Mouse (Mus musculus) lung, embryonic 16.5 days (tissue): ENCODE data around the gene Elavl2. TPM values are rescaled to one million over a fixed set of nuclear protein-coding genes. Genes with fewer than 3 reads are reported as not detected.
A peak's percentile ranks its signal among the peaks of the same experiment; 100 is the strongest.

Experiments used
- ATAC-seq: fragments of 200-750 bp; cut with Nextera tagmentation; 2 replicates; pipeline ENCODE4 v1.8.0; 2017; ENCODE audit warnings: low read depth, mild to moderate bottlenecking, moderate library complexity
- H3K27ac ChIP-seq: fragments of 300-500 bp; sonication (generic); 2 replicates; pipeline ENCODE4 v1.5.1; 2014; ENCODE audit warnings: mild to moderate bottlenecking, control low read depth, low read length
- H3K27me3 ChIP-seq: fragments of 300-500 bp; sonication (generic); 2 replicates; pipeline ENCODE4 v1.6.1; 2014; ENCODE audit warnings: low read depth, low read length, mixed read lengths; ENCODE audit not compliant: control insufficient read depth, insufficient read depth
- H3K36me3 ChIP-seq: fragments of 300-500 bp; sonication (generic); 2 replicates; pipeline ENCODE4 v1.6.1; 2014; ENCODE audit warnings: low read length; ENCODE audit not compliant: control insufficient read depth, insufficient read depth
- H3K4me1 ChIP-seq: fragments of 300-500 bp; sonication (generic); replicated peaks from 2 replicates; pipeline ENCODE4 v1.6.1; 2014; ENCODE audit warnings: low read length, mixed read lengths; ENCODE audit not compliant: control insufficient read depth, insufficient read depth
- H3K4me2 ChIP-seq: fragments of 300-500 bp; sonication (generic); 2 replicates; pipeline ENCODE4 v1.6.1; 2014; ENCODE audit warnings: low read depth, low read length, control low read depth
- H3K4me3 ChIP-seq: fragments of 300-500 bp; sonication (generic); 2 replicates; pipeline ENCODE4 v1.5.1; 2014; ENCODE audit warnings: mild to moderate bottlenecking, low read length, control low read depth
- H3K9ac ChIP-seq: fragments of 300-500 bp; sonication (generic); 2 replicates; pipeline ENCODE4 v1.6.1; 2014; ENCODE audit warnings: low read length, control low read depth
- H3K9me3 ChIP-seq: fragments of 300-500 bp; sonication (generic); 2 replicates; pipeline ENCODE4 v1.6.1; 2016; ENCODE audit warnings: low read length; ENCODE audit not compliant: control insufficient read depth
- WGBS: fragments of 180-500 bp; shearing (Covaris S2); extraction: QIAGEN DNeasy Blood & Tissue Kit; methylation state at CpG from one replicate; pipeline ENCODE4 v1.1.7; 2014; 5-methylcytosine and 5-hydroxymethylcytosine counted together
- polyA plus RNA-seq: library from polyadenylated mRNA; unstranded; fragments of >200 nt; fragmentation: Nextera tagmentation; extraction: Ambion mirVana; gene quantifications from 2 replicates; pipeline ENCODE4 v1.2.1, GENCODE M21; 2015

The Elavl2 gene
- polyA plus RNA-seq, 1 experiment from 2014 or later: 3.2 TPM

DNA sequence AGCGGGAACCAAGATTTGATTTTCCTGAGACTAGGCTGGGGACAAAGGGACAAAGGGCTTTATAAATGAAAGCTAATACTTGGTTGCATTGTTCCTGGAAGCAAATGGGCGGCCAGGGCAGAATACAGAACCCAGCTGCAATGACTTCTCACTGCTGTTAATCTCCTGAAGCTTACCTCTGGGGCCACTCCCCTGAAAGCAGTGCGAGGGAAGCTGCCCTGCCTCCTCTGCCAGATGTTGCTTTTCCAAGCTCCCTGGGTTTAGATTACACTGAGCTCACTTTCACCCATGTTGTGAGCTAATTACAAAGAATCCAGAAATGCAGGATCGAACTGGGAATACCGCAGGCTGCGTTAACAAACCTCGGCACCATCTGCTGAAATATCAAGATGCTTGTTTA lies 163.6 kb downstream of the Elavl2 start:
- 46% methylated on average over 7 of the region's 7 CpGs for WGBS
- H3K9me3 ChIP-seq: no peaks in the 10 kb centered on the region
- no peaks in the 10 kb centered on the region for H3K4me1 ChIP-seq
- no peak overlapping the region for H3K27ac ChIP-seq
- no peaks in the 10 kb centered on the region for H3K36me3 ChIP-seq
- no peak for ATAC-seq
- H3K27me3 ChIP-seq: no peaks in the 10 kb centered on the region
- no peak overlapping the region for H3K4me2 ChIP-seq
- H3K4me3 ChIP-seq: no peak overlapping the region
- no peak overlapping the region for H3K9ac ChIP-seq

DNA sequence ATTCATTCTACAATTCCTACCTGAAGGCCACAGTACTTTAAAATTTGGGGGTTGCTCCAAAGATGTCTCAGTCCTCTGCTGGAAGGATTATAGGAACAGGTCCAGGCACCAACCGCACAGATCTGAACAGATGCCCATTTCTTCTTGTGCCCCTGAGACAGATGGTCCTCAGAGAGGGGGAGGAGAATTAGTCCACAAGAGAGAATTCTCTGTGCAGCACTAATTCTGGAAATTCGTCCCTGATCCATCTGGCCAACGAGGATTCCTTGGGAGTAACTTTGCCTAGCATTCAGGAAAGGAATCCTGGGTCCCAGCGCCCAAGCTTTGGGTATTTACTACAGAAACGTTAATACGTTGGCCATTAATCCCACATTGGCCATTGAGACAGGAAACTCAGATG lies 165.6 kb downstream of the Elavl2 start:
- Histone ChIP-seq H3K4me1 (no peaks in the 10 kb centered on the region), H3K9ac (no peak overlapping the region), H3K4me2 (no peak overlapping the region), H3K27me3 (no peaks in the 10 kb centered on the region), H3K4me3 (no peak overlapping the region), H3K9me3 (no peaks in the 10 kb centered on the region), H3K27ac (no peak overlapping the region), H3K36me3 (no peaks in the 10 kb centered on the region)
- no peak for ATAC-seq
- 85% methylated on average over 6 of the region's 6 CpGs for WGBS

DNA sequence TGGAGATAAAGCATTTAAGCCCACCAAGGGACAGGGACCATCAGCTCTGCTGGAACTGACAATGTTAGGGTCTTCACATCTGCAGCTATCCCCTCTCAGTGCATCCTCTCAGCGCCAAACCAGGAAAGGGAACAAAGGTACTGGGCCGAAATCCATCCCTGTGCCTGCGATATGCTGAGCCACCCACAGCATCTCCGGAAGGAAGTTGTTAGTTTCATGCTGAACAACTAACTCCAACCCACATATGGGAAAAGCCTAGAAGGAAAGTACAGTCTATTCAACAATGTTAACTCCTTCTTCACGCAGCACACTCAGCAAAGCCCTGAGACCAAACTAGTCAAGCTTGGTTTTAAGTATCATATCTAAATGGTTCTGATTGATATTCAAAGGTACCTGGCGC lies 167.0 kb downstream of the Elavl2 start:
- no peak for ATAC-seq
- H3K27me3 ChIP-seq: no peaks in the 10 kb centered on the region

DNA sequence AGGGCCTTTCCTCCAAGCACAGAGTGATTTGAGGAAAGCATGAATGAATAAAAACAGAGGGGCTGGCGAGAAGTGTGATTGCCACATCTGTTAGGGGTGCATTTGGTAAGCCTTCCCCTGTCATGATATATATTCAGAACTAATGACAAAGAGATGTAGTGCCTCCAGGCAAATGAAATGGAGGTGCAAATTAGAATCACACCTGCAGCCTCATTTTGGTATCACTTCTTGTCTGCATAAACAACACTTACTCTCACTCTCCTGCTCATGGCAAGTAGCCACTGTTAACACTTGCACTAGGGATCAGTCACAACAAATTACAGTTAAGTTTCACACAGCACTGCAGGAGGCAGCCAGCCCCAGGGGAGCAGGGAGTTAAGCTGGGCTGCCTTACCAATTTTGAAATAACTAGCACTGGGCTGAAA lies 170.1 kb downstream of the Elavl2 start:
- no peak overlapping the region for H3K4me3 ChIP-seq
- no peak for ATAC-seq
- no peaks in the 10 kb centered on the region for H3K36me3 ChIP-seq

More for the DNA sequence above, 167.0 kb downstream of the Elavl2 start:
- Histone ChIP-seq H3K4me3 (no peak overlapping the region), H3K27ac (no peak overlapping the region), H3K36me3 (no peaks in the 10 kb centered on the region), H3K4me2 (no peak overlapping the region), H3K4me1 (no peaks in the 10 kb centered on the region), H3K9me3 (no peaks in the 10 kb centered on the region), H3K9ac (no peak overlapping the region)
- WGBS: 86% methylated on average over 6 of the region's 6 CpGs

GRCm38 (mm10) chr4:91228341-91228740 lies 172.2 kb downstream of the Elavl2 start:
- no peak overlapping the region for H3K27ac ChIP-seq

More for the DNA sequence above, 170.1 kb downstream of the Elavl2 start:
- Histone ChIP-seq H3K4me1 (no peaks in the 10 kb centered on the region), H3K27me3 (no peaks in the 10 kb centered on the region), H3K4me2 (no peak overlapping the region), H3K9ac (no peak overlapping the region), H3K9me3 (no peaks in the 10 kb centered on the region), H3K27ac (no peak overlapping the region)
- 68% methylated on average over 1 of the region's 1 CpGs for WGBS

GRCm38 (mm10) chr4:91223811-91224210 lies 176.8 kb downstream of the Elavl2 start:
- Histone ChIP-seq H3K27me3 (no peaks in the 10 kb centered on the region), H3K4me1 (no peaks in the 10 kb centered on the region), H3K4me3 (no peak overlapping the region), H3K9me3 (no peaks in the 10 kb centered on the region), H3K27ac (no peak overlapping the region), H3K4me2 (no peak overlapping the region), H3K9ac (no peak overlapping the region), H3K36me3 (no peaks in the 10 kb centered on the region)
- ATAC-seq: no peak
- 84% methylated on average over 4 of the region's 4 CpGs for WGBS

More at GRCm38 (mm10) chr4:91228341-91228740, 172.2 kb downstream of the Elavl2 start:
- H3K9ac ChIP-seq: no peak overlapping the region
- WGBS: 74% methylated on average over 3 of the region's 3 CpGs
- H3K9me3 ChIP-seq: no peaks in the 10 kb centered on the region
- no peaks in the 10 kb centered on the region for H3K36me3 ChIP-seq
- no peak overlapping the region for H3K4me3 ChIP-seq
- no peak overlapping the region for H3K4me2 ChIP-seq
- no peak for ATAC-seq
- H3K4me1 ChIP-seq: no peaks in the 10 kb centered on the region
- no peaks in the 10 kb centered on the region for H3K27me3 ChIP-seq

DNA sequence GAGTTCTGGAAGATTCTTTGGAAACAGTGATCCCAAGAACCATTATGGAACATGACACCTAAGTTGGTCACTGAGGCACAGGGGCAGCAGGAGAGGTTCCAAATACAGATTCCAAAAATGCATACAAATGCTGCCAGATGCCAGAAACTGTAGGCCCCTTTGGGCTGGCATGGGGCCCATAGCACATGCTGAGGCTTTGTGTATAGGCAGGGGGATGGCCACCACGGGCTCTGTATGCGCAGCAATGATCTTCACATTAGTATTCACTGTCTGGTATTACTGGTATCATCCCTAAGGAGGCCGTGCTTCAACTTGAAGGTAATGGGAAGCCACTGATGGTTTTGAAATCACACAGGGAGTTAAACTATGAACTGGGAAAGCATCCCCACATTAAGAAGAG lies 181.3 kb downstream of the Elavl2 start:
- no peaks in the 10 kb centered on the region for H3K4me1 ChIP-seq
- H3K9me3 ChIP-seq: no peaks in the 10 kb centered on the region
- no peak overlapping the region for H3K9ac ChIP-seq
- ATAC-seq: no peak
- WGBS: 77% methylated on average over 3 of the region's 3 CpGs
- H3K4me3 ChIP-seq: no peak overlapping the region
- H3K36me3 ChIP-seq: no peaks in the 10 kb centered on the region
- H3K4me2 ChIP-seq: no peak overlapping the region
- no peak overlapping the region for H3K27ac ChIP-seq
- H3K27me3 ChIP-seq: no peaks in the 10 kb centered on the region

DNA sequence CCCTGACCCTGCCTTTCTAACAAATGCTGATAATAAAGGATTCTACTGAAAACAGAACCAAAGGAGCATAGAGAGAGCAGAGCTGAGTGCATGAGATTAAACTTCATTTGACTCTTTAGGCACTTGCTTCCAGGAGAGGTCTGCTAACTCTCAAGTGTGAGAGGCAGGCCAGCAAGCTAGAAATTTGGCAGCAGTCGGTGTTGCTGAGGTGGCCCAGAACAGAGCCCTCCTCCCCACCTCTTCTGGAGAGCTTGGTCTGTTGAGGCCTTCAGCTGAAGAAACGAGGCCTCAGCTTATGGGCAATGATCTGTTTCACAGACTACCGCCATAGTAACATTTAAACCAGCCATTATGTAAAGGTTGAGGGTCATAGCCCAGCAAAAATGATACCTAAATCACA lies 186.7 kb downstream of the Elavl2 start:
- ATAC-seq: no peak
- H3K27me3 ChIP-seq: no peaks in the 10 kb centered on the region
- H3K27ac ChIP-seq: no peak overlapping the region
- H3K9me3 ChIP-seq: no peaks in the 10 kb centered on the region
- no peaks in the 10 kb centered on the region for H3K36me3 ChIP-seq
- H3K4me1 ChIP-seq: no peaks in the 10 kb centered on the region
- H3K4me2 ChIP-seq: no peak overlapping the region
- no peak overlapping the region for H3K9ac ChIP-seq
- 71% methylated on average over 3 of the region's 3 CpGs for WGBS
- H3K4me3 ChIP-seq: no peak overlapping the region

- WGBS: 43% methylated on average over 6 of the region's 6 CpGs
- Histone ChIP-seq H3K9ac (no peak overlapping the region), H3K4me1 (no peaks in the 10 kb centered on the region), H3K27me3 (no peaks in the 10 kb centered on the region), H3K4me3 (no peak overlapping the region), H3K36me3 (no peaks in the 10 kb centered on the region), H3K27ac (no peak overlapping the region), H3K9me3 (no peaks in the 10 kb centered on the region), H3K4me2 (no peak overlapping the region)
- peak; percentile 49; the same call in 1 of the 2 replicates for ATAC-seq
Observed at GRCm38 (mm10) chr4:91208415-91209292, 191.9 kb downstream of the Elavl2 start.
